Mouse (Mus musculus) CH12F3 (cell line): ENCODE measurements around the gene Art3.

ENCODE experiments used
- in situ Hi-C: fragments of 300-500 bp; cut with MboI; formaldehyde crosslinking; loops from 2 replicates; pipeline ENCODE4 v1.14.3; 2020; ENCODE audit warnings: low sequenced_read_pairs

The Art3 gene

DNA sequence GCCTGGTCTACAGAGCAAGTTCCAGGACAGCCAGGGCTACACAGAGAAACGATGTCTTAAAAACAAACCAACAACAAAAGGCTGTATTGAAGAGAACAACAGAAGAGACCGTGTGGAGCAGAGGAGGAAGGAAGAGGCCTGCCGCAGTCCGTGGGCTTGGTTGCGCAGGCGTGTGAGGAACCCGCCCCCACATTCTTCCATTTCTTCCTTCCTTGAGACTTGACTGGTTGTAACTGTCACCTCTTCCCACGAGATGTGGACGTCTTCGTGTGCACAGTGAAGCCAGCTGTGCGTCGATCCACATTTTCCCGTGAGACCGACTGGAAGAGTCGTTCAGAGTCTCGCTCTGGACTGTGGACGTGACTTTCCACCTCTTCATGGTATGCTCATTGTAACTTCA is 43.7 kb downstream of the Art3 start:
- in situ Hi-C loops: no loop called here

- in situ Hi-C loops: no loop called here
Measured at GRCm38 (mm10) chr5:92376795-92377405, 45.3 kb downstream of the Art3 start.

- in situ Hi-C loops: loop anchor here (5.0 kb wide), 1 partner anchor 64 kb away; no protein-coding TSS in a partner anchor
Measured at GRCm38 (mm10) chr5:92381550-92382348, 50.1 kb downstream of the Art3 start.

DNA sequence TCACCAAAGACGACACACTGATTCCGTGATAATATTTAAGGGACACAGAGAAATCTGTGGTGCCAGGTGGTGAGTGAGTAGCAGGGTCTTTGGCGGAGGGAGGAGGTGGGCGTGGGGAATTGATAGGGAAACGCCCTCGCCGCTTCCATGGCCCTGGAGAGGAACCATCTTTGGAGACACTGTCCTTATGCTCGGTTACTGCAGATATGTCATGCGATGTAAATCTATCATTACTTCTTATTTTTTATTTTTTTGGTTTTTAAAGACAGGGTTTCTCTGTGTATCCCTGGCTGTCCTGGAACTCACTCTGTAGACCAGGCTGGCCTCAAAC is 50.7 kb downstream of the Art3 start:
- in situ Hi-C loops: loop anchor here (5.0 kb wide), 1 partner anchor 65 kb away; no protein-coding TSS in a partner anchor

GRCm38 (mm10) chr5:92383747-92384146 is 52.1 kb downstream of the Art3 start:
- in situ Hi-C loops: loop anchor here (5.0 kb wide), 1 partner anchor 66 kb away; no protein-coding TSS in a partner anchor

- in situ Hi-C loops: loop anchor here (5.0 kb wide), 1 partner anchor 68 kb away; no protein-coding TSS in a partner anchor
Measured at GRCm38 (mm10) chr5:92384855-92385254, 53.2 kb downstream of the Art3 start.

DNA sequence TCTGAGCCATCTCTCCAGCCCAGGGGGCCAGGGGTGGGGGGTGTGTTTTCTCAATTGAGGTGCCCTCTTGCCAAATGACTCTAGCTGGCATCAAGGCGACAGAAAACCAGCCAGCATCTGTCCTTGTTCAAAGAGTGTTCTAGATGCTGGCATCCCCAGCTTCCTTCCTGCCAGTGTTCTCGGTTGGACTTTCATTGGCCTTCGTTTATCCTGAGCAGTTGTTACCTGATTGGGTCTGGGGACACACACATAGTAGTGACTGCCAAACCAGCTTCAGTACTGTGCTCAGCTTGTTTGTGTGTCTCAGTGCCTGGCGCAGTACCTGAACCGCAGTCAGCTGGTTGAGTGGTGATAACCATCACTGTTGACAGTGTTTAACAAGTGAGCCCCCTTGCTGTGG is 54.5 kb downstream of the Art3 start:
- in situ Hi-C loops: no loop called here

- in situ Hi-C loops: no loop called here
Measured at GRCm38 (mm10) chr5:92386643-92387042, 55.0 kb downstream of the Art3 start.

DNA sequence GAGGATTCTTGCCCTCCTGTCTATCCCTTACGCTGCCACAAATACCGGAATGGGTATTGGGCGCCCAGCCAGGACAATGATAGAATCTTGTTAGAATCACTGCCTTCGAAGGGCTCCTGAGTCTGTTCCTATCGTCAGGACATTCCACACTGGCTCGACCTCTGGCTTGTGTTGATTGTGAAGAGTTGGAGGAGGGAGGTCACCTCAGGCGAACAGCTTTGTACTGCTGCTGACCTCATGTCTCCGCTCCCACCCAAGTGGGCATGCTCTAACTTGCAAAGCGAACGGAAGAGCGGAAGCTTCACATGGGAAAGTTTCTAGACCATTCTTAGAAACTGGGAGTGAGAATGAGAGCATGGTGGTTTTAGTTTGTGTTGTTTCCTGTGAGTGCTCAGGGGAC is 55.8 kb downstream of the Art3 start:
- in situ Hi-C loops: no loop called here

DNA sequence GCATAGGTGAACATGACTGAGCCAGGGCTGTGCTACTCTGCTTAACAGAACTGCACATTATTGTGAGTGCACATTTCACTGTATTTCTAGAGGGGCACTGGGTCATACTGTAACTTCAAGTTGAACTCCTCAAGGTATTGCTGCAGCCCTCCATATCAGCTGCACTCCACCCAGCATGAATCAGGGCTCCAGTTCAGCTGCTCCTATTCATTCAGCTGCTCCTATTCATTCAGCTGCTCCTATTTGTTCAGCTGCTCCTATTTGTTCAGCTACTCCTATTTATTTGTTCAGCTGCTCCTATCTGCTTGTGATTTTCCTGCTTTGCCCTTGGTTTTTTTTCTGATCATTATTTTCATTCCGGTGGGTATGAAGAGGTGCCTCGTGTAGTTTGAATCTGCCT is 58.4 kb downstream of the Art3 start:
- in situ Hi-C loops: no loop called here

GRCm38 (mm10) chr5:92390615-92391014 is 59.0 kb downstream of the Art3 start:
- in situ Hi-C loops: no loop called here

DNA sequence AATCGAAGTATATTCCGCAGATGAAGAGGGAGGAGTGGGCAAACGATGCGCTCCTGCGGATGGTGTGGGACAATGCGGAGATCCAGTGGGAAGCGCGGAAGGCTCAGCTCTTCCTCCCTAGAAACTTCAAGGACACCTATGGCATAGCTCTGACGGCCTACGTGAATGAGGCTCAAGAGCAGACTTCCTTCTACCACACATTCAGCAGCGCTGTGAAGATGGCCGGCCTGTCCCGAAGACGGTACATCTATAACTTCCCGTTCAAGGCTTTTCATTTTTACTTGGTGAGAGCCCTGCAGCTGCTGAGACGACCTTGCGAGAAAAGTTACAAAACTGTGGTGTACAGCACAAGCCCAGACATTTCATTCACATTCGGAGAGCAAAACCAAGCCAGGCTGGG is 60.9 kb downstream of the Art3 start:
- in situ Hi-C loops: no loop called here

DNA sequence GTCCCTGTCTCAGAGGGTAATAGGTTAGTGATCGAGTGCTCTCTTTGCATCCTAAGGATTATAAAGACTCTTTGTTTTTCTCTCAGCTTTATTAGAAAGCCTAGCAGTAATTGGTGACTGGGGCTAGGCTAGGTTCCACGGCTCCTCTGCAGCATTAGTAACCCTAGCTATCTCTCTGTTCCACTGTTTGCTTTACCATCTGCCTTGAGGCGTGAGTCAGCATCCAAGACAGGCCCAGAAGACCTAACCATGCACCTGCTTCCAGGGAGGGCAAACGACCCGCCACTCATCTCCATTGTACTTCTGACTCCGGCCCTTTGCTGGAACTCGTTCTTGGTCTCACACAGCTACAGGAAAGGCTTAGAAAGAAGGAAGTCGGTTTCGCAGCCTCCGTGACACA is 62.2 kb downstream of the Art3 start:
- in situ Hi-C loops: no loop called here

DNA sequence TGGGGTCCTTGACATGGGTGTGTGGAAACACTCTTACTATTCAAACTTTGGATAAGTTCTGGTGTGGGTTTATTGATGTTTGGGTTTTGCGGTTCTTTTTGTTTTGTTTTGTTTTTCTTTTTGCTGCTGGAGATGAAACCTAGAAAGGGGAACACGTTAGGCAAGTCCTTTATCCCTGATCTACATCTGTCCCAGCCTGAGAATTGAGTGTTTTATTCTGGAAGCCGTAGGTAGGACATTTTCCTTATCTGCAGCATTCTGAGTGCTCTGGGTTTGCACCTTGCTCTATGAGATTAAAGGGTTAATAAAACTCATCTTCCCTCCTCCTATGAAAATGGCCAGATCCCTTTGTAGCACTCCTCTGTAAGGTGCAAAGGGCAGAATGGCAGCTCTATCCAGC is 64.1 kb downstream of the Art3 start:
- in situ Hi-C loops: no loop called here

GRCm38 (mm10) chr5:92396476-92396875 is 64.8 kb downstream of the Art3 start:
- in situ Hi-C loops: no loop called here

GRCm38 (mm10) chr5:92398153-92398552 is 66.5 kb downstream of the Art3 start:
- in situ Hi-C loops: no loop called here

DNA sequence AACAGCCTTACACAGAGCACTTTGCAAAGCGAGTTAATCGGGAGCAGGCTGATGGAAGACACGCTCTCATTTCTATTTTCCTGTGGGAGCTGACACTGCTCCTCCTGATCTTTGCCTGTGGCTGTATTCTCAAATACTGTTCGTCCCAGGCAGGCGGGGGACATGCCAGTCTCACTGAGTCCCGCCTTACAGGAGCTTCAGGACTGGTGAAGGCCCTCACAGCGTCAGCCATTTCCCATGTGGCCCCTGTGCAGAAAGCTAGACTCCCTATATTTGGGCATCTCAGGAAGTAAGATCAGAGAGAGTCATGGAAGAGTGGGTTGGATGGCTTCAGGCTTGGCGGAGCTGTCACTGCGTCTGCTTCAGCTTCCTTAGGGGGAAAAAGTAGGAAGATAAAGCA is 71.2 kb downstream of the Art3 start:
- in situ Hi-C loops: no loop called here

GRCm38 (mm10) chr5:92403562-92404399 is 72.2 kb downstream of the Art3 start:
- in situ Hi-C loops: no loop called here

- in situ Hi-C loops: no loop called here
Measured at GRCm38 (mm10) chr5:92404400-92404678, 72.7 kb downstream of the Art3 start.

GRCm38 (mm10) chr5:92409361-92410155 is 77.9 kb downstream of the Art3 start:
- in situ Hi-C loops: no loop called here

- in situ Hi-C loops: no loop called here
Measured at GRCm38 (mm10) chr5:92410486-92410885, 78.9 kb downstream of the Art3 start.
